Mouse (Mus musculus): ENCODE data around the gene Eppin. TPM values are rescaled to one million over a fixed set of nuclear protein-coding genes. Genes with fewer than 3 reads are reported as not detected.
A peak's percentile ranks its signal among the peaks of the same experiment; 100 is the strongest.
"Not testable (repeated sequence)": the region's sequence is repeated elsewhere in the genome, so short reads cannot be mapped to it uniquely, and the experiment has no call there.

The Eppin gene
- polyA plus RNA-seq, 1 experiment from 2014 or later: not detected

DNA sequence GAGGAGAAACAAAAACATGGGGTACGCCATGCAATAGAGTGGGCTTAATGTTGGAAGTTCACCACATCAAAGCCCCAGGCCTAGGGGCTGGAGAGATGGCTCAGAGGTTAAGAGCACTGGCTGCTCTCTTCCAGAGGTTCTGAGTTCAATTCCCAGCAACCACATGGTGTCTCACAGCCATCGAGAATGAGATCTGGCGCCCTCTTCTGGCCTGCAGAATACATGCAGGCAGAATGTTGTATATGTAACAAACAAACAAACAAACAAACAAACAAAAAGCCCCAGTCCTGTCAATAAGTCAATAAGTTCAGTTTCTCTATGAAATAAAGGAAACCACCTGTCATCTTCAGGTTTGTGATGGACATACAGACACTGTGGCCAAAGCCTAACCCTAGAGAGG lies 6.8 kb upstream of the Eppin start:
- Histone ChIP-seq H3K4me1 (replicated peaks) (no peaks in the 10 kb centered on the region), H3K27me3 (no peaks in the 10 kb centered on the region), H3K27ac (no peak overlapping the region), H3K4me2 (replicated peaks) (no peak overlapping the region), H3K9me3 (no peaks in the 10 kb centered on the region; the same call in 1 of the 2 replicates), H3K9ac (replicated peaks) (no peak overlapping the region), H3K4me3 (replicated peaks) (no peak overlapping the region), H3K36me3 (no peaks in the 10 kb centered on the region)
- ATAC-seq: no peak
- 70% methylated on average over 3 of the region's 3 CpGs for WGBS

DNA sequence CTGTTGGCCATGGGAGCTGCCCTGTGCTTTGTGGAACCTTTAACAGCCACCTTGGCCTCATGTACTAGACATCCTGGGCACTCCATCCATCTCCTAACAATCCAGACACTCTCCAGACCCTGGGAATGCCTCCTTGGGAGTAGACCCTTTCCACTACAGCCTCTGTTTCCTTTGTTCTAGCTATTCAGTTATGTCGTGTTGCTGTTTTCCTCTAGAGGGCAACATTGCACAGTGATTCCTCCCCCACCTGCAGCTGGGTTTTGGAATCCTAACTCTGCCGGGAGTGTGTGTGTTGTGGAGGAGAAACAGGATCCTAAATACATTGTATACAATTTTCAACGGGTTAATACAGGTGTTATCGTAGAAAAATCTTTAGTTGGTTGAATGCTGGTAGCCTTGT lies 1.4 kb downstream of the Eppin start:
- 12% methylated on average over 4 of the region's 4 CpGs for WGBS
- H3K4me2 ChIP-seq (replicated peaks): no peak overlapping the region
- H3K36me3 ChIP-seq: no peaks in the 10 kb centered on the region
- peak; percentile 65 for ATAC-seq
- H3K27me3 ChIP-seq: no peaks in the 10 kb centered on the region
- no peaks in the 10 kb centered on the region for H3K4me1 ChIP-seq (replicated peaks)
- H3K27ac ChIP-seq: no peak overlapping the region
- no peak overlapping the region for H3K9ac ChIP-seq (replicated peaks)
- H3K4me3 ChIP-seq (replicated peaks): no peak overlapping the region
- no peaks in the 10 kb centered on the region for H3K9me3 ChIP-seq

DNA sequence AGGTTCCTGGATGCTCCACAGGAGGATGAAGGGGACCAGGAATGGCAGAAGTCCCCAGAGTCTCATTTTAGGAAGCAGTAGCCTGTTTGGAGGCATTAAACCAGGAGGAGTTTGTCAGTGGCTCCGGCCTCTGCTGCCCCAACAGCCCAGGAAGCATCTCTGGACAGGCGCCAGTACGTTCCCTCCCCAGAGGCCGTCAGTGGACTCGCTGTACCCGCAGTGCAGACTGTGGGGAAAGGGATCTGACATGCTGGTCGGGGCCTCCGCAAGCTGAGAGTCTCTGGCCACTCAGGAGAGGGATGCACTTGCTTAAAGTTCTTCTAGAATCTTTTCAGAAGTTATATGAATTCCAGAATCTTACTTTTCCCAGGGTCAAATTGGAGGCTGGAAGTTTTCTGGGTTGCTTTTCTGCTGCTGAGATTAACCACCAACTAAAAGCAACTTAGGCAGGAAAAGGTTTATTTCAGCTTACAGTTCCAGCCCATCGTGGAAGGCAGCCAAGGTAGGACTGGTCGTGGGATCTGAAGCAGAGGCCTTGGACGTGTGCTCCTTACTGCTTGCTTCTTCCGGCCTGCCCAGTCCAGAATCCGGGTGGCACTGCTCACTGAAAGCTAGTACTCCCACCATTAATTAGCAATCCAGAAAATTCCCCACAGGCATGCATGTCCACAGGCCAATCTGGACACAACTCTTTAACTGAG lies 8.2 kb downstream of the Eppin start, which contains the start of gene Wfdc6a:
Gene Wfdc6a (minus strand): TSS at position 423 of the 701 bp plus-strand sequence.
- not testable (repeated sequence) for H3K27ac ChIP-seq; H3K4me1 ChIP-seq (replicated peaks); ATAC-seq; H3K4me2 ChIP-seq (replicated peaks); H3K27me3 ChIP-seq; H3K9me3 ChIP-seq; H3K36me3 ChIP-seq; H3K4me3 ChIP-seq (replicated peaks)
- H3K9ac ChIP-seq (replicated peaks): 0 out of 2 replicates have a peak within 1 kb of the TSS, but pooled peaks have one; percentile 3
- WGBS: 55% methylated on average over 13 of the region's 13 CpGs

DNA sequence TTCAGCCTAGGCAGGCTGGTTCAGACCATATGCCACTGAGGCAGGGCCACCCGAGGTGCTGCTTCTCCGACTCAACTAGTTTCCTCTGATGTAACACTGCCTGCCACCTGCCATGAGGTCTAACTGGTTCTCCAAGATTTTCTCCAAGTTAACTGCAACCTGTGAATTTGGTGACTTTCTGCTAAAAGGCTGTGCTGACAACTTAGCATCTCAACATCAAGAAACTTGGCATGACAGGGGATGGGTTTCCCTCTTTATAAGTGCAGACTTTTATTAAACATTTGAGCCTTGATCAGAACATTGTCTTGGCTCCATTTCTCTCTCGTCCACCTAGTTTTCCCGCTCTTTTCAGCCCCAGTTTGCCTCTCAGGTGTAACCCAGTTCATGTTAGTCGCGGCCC lies 20.0 kb downstream of the Eppin start, which contains the start of gene Spint3:
Gene Spint3 (minus strand): TSS at position 101 of the 400 bp plus-strand sequence.
- WGBS: 84% methylated on average over 6 of the region's 6 CpGs
- not testable (repeated sequence) for H3K27ac ChIP-seq; H3K27me3 ChIP-seq; H3K9ac ChIP-seq (replicated peaks); ATAC-seq; H3K36me3 ChIP-seq; H3K4me1 ChIP-seq (replicated peaks); H3K4me3 ChIP-seq (replicated peaks); H3K9me3 ChIP-seq; H3K4me2 ChIP-seq (replicated peaks)

DNA sequence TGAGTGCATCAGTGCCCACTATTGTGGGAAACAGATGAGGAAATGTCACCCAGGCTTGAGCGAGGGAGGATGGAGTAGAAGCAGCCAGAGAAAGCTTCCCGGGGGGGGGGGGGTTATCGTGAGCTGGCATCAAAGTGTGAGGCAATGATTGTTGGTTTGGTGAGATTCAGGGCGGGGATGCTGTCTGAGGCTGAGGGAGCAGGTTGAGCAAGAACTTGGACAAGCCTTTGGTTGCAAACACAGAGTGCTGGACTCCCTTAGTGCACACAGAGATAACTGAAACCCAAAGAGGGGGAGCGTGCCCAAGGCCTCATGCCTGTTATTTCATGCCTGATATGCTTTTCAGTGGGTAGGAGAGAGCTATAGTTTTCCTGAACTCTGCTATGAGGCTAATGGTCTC lies 25.9 kb downstream of the Eppin start:
- Histone ChIP-seq H3K4me3 (replicated peaks) (no peak overlapping the region), H3K36me3 (no peaks in the 10 kb centered on the region), H3K27me3 (peaks cover 17% of the 10 kb centered on the region), H3K9me3 (no peaks in the 10 kb centered on the region), H3K4me2 (replicated peaks) (no peak overlapping the region), H3K9ac (replicated peaks) (no peak overlapping the region), H3K27ac (no peak overlapping the region), H3K4me1 (replicated peaks) (peaks cover 18% of the 10 kb centered on the region)
- no peak for ATAC-seq
- 91% methylated on average over 5 of the region's 5 CpGs for WGBS

DNA sequence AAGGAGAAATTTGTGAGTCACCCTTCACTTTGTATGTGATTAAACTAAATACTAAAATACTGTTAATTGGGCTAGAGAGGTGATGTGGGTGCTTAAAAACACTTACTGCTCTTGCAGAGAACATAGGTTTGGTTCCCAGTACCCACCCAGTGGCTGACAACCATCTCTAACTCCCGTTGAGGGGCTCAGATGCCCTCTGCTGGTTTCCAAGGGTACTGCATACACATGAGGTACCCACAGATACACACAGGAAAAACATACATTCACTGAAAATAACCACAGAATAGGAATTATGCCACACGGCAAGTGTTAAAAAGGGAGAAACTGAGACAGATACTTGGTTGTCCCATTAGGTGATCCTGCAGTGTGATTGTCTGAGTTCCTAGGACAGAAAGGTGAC lies 26.4 kb downstream of the Eppin start:
- ATAC-seq: no peak
- Histone ChIP-seq H3K4me3 (replicated peaks) (no peak overlapping the region), H3K9ac (replicated peaks) (no peak overlapping the region), H3K27ac (no peak overlapping the region), H3K27me3 (peaks cover 22% of the 10 kb centered on the region), H3K36me3 (no peaks in the 10 kb centered on the region), H3K9me3 (no peaks in the 10 kb centered on the region), H3K4me1 (replicated peaks) (peaks cover 21% of the 10 kb centered on the region), H3K4me2 (replicated peaks) (no peak overlapping the region)
- 94% methylated on average over 2 of the region's 2 CpGs for WGBS

DNA sequence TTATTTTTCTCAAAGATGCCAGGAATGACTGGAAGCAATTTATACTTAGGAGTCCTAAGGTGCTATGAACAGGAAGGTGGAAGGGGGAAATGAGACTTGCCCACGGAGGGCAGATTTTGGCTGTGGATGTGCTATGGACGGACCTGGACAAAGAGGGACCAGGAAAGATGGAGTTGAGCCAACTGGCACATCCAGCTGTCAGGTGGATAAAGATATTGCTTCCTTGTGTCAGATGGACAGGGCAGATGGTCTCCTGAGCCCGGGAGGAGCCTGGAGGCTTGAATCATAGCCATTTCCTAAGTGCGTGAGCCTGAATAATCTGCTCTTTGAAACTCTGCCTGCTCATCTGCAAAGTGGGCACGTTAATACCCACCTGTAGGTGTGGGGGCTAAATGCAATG lies 29.0 kb downstream of the Eppin start:
- Histone ChIP-seq H3K4me1 (replicated peaks) (peaks cover 21% of the 10 kb centered on the region), H3K4me3 (replicated peaks) (no peak overlapping the region), H3K9me3 (no peaks in the 10 kb centered on the region), H3K36me3 (no peaks in the 10 kb centered on the region), H3K27ac (no peak overlapping the region), H3K4me2 (replicated peaks) (peak overlapping the region; percentile 92), H3K9ac (replicated peaks) (no peak overlapping the region), H3K27me3 (peaks cover 26% of the 10 kb centered on the region)
- 77% methylated on average over 5 of the region's 5 CpGs for WGBS
- no peak for ATAC-seq

DNA sequence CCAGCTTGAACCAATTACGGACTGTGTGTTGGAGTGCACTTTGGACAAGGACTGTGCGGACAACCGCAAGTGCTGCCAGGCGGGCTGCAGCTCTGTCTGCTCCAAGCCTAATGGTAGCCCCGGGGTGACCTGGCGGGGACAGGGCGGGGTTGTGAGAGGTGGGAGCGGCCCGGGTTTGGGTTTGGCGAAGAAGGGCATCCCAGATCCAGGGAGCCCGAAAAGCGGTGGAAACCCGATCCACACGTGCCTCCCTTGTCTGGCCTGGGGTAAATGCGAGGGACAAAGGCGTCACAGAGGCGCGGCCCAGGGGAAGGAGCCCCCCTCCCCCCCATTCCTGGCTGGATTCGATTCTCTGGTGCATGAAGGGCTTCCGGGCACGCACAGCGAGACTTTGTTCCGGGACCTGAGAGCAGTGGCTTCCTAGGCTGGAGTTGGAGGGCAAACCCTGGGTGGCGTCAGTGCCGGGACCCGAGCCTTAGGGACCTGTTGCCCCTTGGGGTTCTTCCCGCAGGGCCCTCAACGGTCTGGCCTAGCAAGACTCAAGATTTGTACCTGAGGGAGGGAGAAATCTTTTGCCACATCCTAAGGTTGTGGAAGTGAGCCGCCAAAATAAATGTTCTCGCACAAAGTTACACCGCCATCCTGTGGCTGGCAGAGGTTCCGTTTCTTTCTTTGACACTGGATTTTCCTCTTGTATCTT lies 29.9 kb downstream of the Eppin start:
- ATAC-seq: peak; percentile 78
- H3K9me3 ChIP-seq: no peaks in the 10 kb centered on the region
- peak overlapping the region; percentile 68 for H3K9ac ChIP-seq (replicated peaks)
- peaks cover 26% of the 10 kb centered on the region for H3K27me3 ChIP-seq
- peak overlapping the region; percentile 92 for H3K4me2 ChIP-seq (replicated peaks)
- peaks cover 21% of the 10 kb centered on the region for H3K4me1 ChIP-seq (replicated peaks)
- H3K27ac ChIP-seq: no peak overlapping the region
- under 1% methylated on average over 32 of the region's 32 CpGs for WGBS
- no peaks in the 10 kb centered on the region for H3K36me3 ChIP-seq
- H3K4me3 ChIP-seq (replicated peaks): peak overlapping the region; percentile 45

DNA sequence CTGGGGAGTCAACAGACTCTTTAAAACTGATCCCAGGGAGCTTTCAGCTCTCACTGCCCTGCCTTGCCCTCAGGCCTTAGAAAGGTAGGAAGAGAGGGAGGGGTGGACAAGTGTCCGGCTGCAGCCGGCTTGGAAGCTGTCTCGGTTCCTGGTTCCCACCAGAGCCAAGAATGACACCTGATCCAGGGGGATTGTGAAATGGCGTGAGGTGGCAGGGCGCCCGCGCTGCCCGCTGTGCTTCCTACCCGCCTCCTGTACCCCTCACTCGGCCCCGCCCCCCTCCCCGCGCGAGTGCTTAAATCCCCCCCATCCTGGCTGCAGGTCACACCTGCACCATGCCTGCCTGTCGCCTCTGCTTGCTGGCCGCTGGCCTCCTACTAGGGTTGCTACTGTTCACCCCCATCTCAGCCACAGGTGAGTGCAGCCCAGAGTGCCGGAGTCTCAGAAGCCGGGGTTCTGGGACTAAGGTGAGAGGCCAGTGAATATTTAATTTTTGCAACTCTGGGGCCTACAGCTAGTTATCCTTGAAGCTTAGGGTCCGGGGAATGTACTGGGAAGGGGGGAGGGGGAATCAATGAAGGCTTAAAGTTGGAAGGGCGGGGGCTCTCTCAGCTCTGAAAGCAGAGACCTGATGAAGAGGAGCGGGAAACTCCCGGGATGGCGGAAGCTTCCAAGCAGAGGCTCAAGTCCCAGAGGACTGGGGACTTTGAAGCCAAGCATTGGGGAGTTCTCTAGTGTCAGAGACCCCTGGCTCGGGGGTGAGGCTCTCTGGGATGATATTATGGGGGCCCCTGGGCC lies 30.8 kb downstream of the Eppin start, which contains the start of gene Wfdc2:
Gene Wfdc2 (plus strand): TSS at position 23 of the 798 bp plus-strand sequence.
- 1% methylated on average over 24 of the region's 24 CpGs for WGBS
- Histone ChIP-seq H3K27ac (no peak within 1 kb of the TSS), H3K9me3 (no peaks in the 10 kb centered on the region), H3K4me1 (replicated peaks) (peaks cover 21% of the 10 kb centered on the region), H3K36me3 (no peaks in the 10 kb centered on the region), H3K9ac (replicated peaks) (peak within 1 kb of the TSS; percentile 68), H3K4me2 (replicated peaks) (peak within 1 kb of the TSS; percentile 92), H3K27me3 (peaks cover 31% of the 10 kb centered on the region), H3K4me3 (replicated peaks) (peak within 1 kb of the TSS; percentile 45)
- peak; percentile 22; the same call in 1 of the 2 replicates for ATAC-seq

DNA sequence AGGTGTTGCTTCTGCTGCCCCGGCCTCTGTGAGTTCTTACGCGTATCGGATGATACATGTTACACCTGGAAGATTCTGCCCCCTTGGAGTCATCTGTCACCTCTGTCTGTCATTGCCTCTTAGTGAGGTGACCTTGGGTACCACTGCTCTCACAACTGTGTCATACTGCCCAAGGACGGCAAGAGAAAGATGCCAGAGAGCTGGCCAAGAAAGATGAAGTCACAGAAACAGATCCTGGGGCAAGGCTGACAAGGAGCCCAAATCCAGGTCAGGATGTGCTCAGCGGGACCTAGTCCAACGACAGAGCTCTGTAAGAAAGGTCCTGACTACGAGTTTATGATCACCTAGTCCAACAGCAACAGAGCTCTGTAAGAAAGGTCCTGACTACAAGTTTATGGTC lies 33.3 kb downstream of the Eppin start:
- H3K4me2 ChIP-seq (replicated peaks): no peak overlapping the region
- H3K9me3 ChIP-seq: no peaks in the 10 kb centered on the region
- no peak for ATAC-seq
- H3K9ac ChIP-seq (replicated peaks): no peak overlapping the region
- peaks cover 21% of the 10 kb centered on the region for H3K4me1 ChIP-seq (replicated peaks)
- no peak overlapping the region for H3K27ac ChIP-seq
- WGBS: 88% methylated on average over 8 of the region's 8 CpGs
- H3K27me3 ChIP-seq: peaks cover 31% of the 10 kb centered on the region
- no peak overlapping the region for H3K4me3 ChIP-seq (replicated peaks)
- H3K36me3 ChIP-seq: no peaks in the 10 kb centered on the region

DNA sequence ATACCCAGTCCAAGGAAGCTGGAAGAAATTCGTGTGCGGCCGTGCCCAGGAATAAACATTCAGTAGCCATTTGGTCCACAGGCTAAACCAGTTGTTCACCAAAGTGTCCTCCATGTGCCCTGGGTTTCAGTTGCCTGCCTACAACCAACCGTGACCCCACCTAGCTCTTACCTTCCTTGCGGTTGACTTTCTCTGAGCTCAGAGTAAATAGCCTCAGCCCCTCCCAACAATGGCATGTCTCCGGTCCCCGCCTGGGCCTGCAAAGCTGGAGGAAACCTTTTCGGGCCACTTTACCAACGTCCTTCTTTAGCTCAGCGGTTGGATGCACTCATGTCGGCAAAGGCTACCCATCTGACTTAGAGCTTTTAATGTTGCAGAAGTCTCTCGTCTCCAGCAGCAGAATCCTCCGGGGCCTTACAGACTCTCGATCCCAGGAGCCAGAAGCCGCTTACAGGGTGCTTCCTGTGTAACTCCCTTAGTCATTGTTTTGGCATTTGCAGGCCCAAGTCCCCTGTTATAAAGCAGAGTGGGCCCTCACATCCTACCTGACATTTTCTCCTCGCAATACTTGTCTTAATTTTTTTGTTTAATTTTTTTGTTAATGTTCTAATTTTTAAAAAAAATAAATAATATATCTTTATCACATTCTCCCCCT lies 34.3 kb downstream of the Eppin start:
- H3K27me3 ChIP-seq: peaks cover 26% of the 10 kb centered on the region
- no peak overlapping the region for H3K9ac ChIP-seq (replicated peaks)
- no peaks in the 10 kb centered on the region for H3K36me3 ChIP-seq
- no peak for ATAC-seq
- peaks cover 20% of the 10 kb centered on the region for H3K4me1 ChIP-seq (replicated peaks)
- H3K9me3 ChIP-seq: no peaks in the 10 kb centered on the region
- H3K27ac ChIP-seq: no peak overlapping the region
- no peak overlapping the region for H3K4me3 ChIP-seq (replicated peaks)
- H3K4me2 ChIP-seq (replicated peaks): no peak overlapping the region
- 49% methylated on average over 16 of the region's 16 CpGs for WGBS

All from midbrain, embryonic 13.5 days (tissue).